Mouse (Mus musculus) kidney, adult 18-20 months (tissue): ENCODE data around the gene Arid2.
"Not testable (repeated sequence)": the region's sequence is repeated elsewhere in the genome, so short reads cannot be mapped to it uniquely, and the experiment has no call there.

ENCODE experiments used
- DNase-seq: peaks from one replicate; pipeline ENCODE4 v3.0.0; 2021

Arid2 gene

DNA sequence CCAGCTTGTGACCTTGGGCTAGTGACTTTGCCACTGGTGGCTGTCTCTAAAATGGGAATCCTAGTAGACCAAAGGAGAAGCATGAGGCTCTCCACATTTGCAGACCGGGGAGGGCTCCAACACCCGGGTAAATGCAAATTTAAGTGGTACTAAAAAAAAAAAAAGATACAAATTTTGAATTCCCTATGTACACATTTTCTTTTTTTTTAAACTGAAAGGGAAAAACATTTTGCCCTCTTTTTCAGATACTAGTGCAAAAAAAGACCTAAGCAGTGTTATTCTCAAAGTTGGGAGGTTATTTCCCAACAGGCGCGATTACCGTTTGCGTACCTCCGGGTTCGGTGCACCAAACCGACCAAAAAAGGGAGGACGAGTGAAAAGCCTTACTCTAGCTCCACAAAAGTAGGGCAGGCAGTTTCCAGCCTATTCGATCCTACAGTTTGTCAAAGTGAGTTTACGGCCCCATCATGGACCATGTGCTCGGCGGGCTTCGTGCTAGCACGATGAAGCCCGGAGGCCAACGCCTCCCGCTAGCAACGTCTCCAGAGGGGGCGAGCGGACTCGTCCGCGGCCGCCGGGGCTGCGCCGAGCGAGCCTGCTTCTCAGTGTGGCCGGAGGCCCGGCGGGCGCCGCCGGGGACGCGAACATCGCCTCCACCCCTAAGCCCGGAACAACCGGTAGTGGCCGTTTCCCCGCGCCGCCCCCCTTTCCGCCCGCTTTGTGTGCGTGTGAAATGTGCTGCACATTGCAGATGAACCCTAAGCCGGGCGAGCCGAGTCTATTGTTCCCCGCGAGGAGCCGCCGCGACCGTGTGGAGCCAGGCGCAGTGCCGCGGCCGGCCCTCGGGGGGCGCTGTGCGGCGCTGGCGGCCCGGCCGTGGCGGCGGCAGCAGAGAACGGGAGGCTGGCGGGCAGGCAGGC, 1.0 kb upstream of the Arid2 start:
- peak; percentile 96 for DNase-seq

DNA sequence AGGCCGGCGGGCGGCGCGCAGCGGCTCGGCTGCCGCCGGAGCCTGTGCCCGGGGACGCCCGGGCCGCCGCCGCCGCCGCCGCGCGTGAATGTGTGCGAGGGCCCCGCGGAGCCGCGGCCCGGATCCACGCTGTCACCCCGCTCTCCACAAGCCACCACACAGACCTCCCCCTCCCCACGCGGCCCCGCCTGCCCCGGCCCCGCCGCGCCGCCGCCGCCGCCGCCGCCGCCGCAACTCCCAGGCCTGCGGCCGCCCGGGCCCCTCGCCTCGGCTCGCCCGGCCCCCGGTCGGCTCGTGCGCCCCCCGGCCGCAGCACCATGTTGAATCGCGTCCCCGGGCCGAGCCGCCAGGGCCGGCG, 404 bp upstream of the Arid2 start:
- DNase-seq = no peak

DNA sequence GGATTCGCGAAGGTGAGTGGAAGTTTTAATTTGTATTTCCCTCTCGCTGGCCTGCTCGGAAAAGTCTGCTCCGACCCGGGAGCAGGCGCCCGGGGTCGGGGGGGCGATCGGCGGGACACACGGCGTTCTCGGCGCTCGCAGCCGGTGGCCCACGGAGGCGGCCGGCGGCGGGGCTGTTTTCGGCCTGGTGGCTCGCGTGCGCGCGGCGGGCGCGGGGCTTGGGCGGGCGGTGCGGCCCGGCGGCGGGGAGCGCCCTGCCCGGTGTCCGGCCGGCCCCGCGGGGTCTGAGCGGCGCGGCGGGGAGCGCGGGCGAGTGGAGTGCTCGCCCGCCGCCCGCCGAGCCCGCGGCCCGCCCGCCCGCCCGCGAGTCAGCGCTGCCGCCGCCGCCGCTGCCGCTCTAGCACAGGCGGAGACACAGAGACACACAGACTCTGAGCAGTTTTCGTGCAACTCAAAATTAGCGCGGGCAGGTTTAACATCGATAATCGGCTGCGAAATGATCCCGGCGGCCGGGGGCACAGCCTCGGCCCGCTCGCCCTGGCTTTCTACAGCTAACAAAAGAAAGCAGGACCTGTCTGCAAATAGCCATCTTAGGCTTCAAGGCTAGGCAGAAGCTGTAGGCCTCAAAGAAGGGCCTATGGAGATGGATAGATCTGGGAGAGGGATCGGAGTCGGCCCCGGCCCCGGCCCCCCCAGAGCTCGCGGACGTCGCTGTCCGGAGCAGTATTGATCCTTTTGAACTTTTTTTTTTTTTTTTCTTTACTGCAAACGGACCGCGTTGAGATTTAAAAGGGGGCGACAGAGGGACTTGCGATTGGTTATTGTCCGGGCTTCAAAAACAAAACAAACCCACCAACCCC, 888 bp downstream of the Arid2 start:
- DNase-seq = peak; percentile 77

DNA sequence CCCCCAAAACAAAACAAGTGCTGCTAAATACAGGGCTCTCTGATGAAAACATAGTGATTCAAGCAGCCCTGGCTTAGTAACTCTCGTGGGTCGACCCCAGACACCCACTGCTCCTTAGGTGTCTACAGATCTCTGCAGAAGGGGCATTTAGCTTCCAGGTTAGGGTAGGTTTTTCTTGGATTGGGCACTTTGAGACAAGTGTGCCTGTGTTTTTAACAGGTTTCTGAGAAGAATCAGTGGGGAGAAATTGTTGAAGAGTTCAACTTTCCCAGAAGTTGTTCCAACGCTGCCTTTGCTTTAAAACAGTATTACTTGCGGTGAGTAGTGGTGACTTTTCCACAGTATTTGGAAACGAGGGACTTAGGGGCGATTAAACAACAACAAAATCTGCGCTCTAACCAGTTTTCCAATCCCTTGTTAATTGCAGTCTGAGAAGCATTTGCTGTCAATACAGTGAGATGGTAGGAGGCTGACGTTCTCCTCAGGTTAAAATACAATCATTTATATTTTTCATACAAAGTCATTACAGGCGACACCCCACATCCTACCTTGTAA, 1.6 kb downstream of the Arid2 start:
- DNase-seq = no peak

DNA sequence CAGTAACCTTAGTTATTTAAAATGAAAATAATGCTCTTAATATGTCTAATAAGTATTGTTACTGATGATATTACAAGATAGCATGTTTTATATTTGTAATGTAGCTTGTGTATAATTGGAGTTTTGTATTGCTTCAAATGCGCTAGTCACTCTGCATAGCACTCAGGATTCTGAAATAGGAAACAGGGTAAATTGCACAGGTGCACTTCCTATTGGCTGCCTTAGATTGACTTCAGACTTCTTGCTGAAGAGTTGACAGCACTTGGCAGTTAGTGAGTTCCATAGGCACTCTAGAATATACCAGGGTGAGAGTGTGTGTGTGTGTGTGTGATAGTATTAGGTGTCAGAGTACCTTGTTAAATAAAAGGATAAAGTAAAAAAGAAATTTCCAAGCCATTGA, 2.7 kb downstream of the Arid2 start:
- DNase-seq = no peak

DNA sequence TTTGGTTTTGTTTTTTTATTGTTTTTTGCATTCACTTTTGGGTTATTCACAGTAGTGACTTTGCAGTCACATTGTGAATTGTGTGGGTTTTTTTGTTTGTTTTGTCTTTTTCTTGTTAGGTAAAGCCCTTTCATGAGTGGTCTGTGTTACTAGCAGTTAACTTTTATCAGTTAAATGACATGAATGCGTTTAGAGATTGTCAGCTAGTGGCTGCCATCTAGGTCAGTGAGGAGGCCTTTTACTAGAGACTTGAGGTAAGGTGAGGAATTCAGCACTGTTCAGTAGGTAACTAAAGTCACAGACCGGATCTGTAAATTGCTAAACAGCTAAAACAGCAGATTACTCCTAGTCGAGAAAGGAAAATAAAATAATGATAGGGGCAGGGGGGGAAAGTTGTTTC, 6.1 kb downstream of the Arid2 start:
- no peak for DNase-seq

DNA sequence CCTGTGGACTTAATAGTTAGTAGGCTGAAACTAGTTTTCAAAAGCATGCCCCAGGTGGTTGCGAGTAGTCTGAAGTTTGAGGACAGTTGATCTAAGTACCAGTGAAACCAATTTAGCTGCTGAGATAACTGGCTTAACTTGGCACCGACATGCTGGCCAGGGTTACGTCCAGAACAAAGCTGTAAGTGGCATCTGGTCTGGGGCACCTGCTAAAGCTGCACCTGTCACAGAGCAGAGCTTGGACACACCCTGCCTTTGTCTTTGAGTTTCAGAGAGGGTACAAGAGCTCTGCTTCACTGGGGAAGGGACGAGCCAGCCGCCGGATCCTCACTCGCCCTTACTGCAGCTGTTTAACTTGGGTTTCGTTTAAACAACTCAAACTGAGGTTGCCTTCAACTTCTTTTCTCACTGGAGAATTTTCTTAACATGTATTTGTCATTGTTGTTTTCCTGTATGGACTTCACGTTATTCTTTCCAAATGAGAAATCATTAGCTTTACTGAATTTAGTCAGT, 9.8 kb downstream of the Arid2 start:
- DNase-seq = no peak

DNA sequence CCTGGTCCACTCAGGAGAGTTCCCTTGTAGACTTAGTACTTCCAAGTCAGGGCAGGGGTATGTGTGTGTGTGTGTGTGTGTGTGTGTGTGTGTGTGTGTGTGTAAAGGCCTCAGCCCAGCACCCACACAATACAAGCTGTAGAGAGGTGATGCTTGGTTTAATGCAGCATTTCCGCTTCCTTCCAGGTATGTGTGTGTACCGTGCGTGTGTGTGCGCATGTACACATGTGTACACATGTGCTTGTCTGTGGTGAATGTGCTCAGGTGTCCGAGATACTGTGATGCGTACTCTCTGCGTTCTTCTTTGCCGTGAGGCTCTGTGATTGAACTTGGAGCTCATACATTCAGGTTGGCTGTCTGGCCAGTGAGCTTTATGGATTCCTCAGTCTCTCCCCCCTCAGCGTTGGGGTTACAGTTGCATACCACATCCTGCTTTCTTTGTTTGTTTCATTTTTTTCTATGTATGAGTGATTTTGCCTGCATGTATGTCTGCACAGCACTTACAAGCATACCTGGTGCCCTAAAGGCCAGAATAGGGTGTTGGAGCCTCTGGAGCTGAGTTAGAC, 10.4 kb downstream of the Arid2 start:
- DNase-seq = no peak

DNA sequence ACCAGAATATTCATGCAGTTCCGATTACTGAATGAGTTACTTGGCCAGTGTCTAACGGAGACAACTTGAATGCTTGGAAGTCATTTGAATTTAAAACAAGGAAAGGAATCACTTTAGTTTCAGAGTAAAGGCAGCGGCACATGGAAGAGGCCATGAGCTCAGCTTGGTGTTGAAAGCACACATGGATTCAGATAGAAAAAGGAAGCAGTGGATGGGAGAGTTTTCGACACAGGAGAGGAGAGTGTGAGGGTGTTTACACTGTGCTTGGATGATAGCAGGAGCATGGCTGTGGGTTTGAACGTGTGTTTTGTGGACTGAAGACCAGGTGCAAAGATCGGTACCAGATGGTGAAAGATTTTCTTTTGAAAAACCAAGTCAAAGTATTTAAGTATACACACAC, 22.0 kb downstream of the Arid2 start:
- no peak for DNase-seq

DNA sequence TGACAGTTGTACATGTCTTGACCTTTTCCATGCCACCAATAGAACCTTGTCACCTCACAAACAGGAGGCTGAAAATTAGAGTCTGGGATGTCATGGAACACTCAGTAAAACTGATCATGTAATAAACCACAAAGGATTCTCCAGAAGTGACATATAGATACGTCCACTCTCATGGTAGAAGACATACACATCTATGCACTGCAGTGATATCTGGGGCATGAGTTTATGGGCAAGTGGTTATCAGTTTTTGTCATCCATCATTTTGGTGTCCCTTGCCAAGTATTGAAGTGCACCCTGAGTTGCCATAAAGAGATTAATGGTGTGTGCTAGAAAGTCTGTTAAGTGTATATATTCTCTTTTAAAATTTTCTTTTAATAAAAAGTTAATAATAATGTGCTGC, 25.6 kb downstream of the Arid2 start:
- DNase-seq = no peak

DNA sequence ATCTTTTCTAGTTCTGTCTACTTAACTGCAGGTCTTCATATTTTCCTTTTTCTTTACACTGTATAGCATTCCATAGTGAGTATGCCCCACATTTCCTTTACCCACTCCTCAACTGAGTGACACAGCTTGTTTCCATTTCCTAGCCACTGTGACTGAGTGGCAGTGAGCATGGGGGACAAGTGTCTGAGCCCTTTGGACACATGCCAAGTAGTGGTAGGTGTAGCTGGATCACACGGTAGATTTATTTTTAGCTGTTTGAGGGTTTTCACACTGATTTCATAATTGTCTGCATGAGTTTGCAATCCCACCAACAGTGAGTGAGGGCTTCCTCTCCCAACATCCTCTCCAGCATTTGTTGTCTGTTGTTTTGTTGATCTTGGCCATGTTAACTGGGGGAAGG, 28.3 kb downstream of the Arid2 start:
- no peak for DNase-seq

DNA sequence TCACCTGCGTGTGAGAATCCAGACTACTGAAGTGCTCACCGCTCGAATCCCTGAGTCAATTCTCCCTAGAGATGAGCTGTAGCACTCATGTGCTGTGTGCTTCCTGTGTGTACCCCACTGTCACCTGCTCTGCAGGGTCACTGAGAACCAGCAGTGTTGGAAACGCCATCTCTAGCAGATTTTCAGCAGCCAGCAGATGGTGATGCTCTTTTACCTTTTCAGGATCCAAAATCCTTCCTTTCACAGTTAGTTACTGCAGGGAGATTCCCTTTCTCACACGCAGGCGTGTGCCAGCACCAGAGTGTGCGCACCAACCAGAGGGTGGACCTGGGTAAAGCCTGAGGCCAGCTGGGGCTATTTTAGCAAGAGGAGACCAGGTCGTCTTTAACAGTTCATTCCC, 32.0 kb downstream of the Arid2 start:
- no peak for DNase-seq

DNA sequence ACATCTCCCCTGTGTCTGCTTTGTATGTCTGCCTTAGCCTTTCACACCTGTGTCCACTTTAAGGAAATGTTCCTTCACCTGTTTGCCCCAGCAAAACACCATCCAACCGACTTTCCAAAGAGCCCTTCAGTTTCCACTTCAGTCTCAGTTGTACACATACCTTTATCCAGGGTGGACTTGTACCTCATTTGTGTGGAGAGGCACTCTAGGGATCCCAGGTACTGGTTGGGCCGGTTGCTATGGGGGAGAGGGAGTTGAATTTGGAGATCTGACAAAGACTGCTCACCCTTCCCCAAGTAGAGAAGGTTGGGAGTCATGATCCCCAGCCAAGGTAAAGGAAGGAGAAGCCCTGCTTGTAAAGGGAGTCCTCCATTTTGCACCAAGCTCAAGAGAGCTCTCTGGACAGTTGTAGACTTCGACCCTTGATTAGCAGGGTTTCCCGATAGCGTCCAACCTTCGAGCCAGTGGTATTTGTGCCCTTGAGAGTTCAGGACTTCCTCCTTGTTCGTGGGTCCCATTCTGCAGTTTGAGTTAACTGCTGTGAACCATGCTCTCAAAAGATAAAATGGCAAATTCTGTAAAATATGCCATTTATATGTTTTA, 38.5 kb downstream of the Arid2 start:
- no peak for DNase-seq

DNA sequence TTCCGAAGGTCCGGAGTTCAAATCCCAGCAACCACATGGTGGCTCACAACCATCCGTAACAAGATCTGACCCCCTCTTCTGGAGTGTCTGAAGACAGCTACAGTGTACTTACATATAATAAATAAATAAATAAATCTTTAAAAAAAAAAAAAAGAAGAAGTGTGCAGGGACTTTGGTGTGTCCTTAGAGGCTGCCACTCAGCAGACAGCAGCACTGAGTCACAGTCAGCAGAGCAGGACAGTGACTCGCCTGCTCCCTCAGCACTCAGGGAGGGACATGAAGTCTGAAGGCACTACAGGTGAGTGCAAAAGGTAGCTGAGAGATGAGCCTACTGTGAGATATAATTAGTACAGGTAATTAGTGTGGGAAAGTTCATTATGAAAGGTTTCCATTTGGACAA, 41.4 kb downstream of the Arid2 start:
- DNase-seq = not testable (repeated sequence)

DNA sequence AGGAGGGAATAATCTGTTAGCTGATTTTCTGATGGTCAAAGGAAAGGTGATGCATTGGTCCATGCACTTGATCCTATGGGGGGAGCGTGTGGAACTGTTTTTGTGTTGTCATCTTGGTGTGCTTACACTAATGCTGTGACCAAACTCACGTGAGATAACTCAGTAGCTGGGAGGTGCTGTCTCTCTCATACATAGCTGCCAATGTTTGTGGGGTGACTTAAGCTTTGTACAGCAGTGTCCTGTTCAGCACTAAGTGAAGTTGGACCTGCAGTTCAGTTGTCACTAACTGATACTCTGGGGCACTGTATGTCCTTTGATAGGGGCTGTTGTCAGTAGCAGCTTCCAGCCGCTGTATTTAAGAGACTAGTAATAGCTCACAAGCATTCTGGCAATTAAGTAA, 43.2 kb downstream of the Arid2 start:
- DNase-seq = no peak

DNA sequence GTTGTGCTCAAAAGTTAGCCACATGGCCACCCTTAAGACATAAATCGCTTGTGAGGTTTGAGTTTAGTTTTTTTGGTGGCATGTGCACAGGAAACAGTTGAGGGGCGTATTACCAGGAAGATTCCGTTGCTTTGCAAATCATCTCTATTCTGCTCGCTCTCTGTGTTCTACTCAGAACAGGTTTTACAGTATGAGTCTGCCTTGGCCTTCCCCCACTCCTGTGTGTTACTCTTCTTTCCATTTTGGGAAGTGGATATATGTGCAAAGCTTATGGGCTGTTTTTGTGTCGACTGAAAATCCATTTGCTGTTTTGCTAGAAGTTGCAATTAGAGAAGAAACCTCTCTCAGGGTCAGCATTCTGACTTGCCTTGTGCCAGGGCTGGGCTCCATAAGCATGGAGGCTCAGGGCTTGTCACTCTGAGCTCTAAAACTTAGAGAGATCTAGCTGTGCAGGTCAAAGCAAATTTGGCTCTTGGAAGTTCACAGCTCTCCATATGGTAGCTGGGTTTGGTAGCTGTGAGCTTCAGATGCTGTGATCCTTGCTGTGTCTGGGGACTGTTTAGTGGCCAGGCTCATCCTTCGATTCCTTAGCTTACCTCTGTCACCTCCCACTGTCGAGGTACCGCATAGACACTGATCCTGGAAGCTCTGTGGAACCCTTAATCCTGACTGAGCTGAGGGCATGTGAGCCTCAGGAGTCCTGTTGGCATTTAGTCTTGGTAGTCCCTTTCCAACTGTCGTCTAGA, 45.3 kb downstream of the Arid2 start:
- DNase-seq = no peak

DNA sequence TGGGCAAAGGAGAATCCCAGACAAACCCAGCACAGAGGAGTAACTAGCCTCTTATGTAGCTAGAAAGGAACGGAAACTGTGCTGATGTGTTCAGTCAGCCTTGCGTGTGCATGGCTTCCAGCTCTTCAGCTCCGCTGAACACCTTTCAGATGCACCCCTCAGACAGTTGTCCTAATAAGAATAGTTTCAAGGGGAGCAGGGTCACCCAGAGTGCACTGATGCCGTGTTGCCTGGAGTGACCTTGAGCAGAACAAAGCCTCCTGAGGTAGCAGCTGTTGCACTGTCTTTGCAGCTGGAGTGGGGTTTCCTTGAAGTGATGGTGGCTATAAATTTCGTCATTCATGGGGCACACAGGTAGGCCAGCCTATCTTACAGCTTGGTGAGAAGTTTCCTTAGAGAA, 46.0 kb downstream of the Arid2 start:
- no peak for DNase-seq

DNA sequence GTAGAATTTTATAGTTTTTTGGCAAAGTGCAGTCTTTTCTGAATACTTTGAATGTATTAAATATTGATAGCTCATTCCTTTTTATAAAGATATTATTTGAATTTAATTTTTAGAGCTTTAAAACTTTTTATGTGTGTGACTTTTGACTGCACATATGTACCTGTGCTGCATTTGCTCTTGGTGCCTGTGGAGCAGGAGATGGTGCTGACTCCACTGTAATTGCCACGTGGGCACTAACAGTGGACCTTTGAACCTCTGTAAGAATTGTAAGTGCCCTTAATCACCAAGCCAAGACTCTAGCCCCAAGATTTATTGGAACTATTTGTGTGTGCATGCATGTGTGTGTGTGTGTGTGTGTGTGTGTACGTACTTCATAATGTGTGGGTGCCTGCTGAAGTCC, 53.6 kb downstream of the Arid2 start:
- DNase-seq = peak; percentile 21

DNA sequence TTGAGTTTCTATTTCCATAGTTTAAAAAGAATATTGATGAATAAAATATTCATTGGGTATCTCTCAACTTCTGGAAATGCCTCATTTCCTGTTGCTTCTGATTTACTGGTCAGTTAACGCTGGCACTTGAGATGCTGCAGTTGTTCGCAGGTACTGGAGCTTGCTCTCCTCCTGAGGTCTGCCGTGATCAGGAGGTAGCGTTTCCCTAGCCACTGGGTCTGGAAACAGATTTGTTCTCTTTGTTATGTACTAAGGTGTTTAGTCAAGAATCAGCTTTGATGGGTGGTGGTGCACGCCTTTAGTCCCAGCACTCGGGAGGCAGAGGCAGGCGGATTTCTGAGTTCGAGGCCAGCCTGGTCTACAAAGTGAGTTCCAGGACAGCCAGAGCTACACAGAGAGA, 54.8 kb downstream of the Arid2 start:
- no peak for DNase-seq

DNA sequence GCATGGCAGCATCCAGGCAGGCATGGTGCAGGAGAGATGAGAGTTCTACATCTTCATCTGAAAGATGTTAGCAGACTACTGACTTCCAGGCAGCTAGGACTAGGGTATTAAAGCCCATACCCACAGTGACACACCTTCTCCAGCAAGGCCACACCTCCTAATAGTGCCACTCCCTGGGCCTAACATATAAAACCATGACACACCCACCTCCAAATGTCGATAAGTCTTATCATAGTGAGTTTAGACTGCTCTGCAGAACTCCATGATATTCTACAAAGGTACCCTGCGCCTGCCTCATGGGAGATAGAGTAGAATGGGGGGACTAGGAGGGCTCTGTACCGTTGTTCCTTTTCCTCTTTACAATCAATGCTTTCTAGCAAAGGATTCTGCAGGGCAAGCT, 55.6 kb downstream of the Arid2 start:
- no peak for DNase-seq

DNA sequence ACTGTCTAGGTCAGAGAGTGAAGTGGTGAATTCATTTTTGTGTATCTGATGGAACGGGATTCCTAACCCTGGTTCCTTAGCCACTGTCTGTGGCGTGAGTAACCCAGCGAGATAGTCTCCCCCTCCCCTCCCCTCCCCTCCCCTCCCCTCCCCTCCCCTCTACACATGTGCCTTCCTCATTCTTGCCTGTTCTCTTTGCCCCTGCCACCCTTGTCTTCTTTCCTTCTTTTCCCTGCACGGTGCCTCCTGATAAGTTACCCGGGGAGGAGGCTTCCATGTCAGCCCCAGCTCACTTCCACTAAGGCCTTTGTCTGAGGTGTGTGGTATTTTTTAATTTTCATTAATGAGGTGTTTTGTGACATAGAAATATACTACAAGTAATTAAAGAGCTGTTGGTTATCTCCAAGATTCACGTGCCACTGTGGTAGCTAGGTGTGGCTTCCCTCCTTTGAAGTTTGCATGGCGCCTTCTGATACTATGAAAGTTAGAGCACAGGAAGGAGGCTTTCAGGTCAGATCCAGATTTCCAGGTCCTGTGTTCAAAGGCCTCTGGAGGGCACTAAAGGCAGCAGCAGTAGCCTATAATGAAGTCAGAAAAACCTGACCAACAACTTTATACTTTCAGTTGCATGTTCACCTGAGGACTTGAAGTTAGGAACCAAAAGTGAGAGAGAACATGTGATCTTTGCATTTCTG, 57.4 kb downstream of the Arid2 start:
- DNase-seq = no peak
